Mouse (Mus musculus) heart, embryonic 13.5 days (tissue): ENCODE results near the gene Ttll7. TPM values are rescaled to one million over a fixed set of nuclear protein-coding genes. Genes with fewer than 3 reads are reported as not detected.

Experiments used
- ATAC-seq: fragments of 200-750 bp; cut with Nextera tagmentation; 2 replicates; pipeline ENCODE4 v1.8.0; 2017; ENCODE audit warnings: moderate TSS enrichment; ENCODE audit not compliant: insufficient number of reproducible peaks, low FRiP score, low TSS enrichment; ENCODE audit errors: extremely low read depth
- H3K27ac ChIP-seq: fragments of 300-500 bp; sonication (generic); replicated peaks from 2 replicates; pipeline ENCODE4 v1.5.1; 2015; ENCODE audit warnings: moderate library complexity, mild to moderate bottlenecking, inconsistent platforms
- H3K27me3 ChIP-seq: fragments of 300-500 bp; sonication (generic); replicated peaks from 2 replicates; pipeline ENCODE4 v1.6.1; 2015; ENCODE audit warnings: mild to moderate bottlenecking, inconsistent platforms
- H3K36me3 ChIP-seq: fragments of 300-500 bp; sonication (generic); 2 replicates; pipeline ENCODE4 v1.6.1; 2015; ENCODE audit warnings: mild to moderate bottlenecking, inconsistent platforms
- H3K4me1 ChIP-seq: fragments of 300-500 bp; sonication (generic); 2 replicates; pipeline ENCODE4 v1.6.1; 2015; ENCODE audit warnings: inconsistent platforms
- H3K4me2 ChIP-seq: fragments of 300-500 bp; sonication (generic); 2 replicates; pipeline ENCODE4 v1.6.1; 2015; ENCODE audit warnings: inconsistent platforms, mild to moderate bottlenecking, moderate library complexity
- H3K4me3 ChIP-seq: fragments of 300-500 bp; sonication (generic); 2 replicates; pipeline ENCODE4 v1.5.1; 2015; ENCODE audit warnings: moderate library complexity, mild to moderate bottlenecking, inconsistent platforms
- H3K9ac ChIP-seq: fragments of 300-500 bp; sonication (generic); 2 replicates; pipeline ENCODE4 v1.6.1; 2015; ENCODE audit warnings: inconsistent platforms, mild to moderate bottlenecking, moderate library complexity
- H3K9me3 ChIP-seq: fragments of 300-500 bp; sonication (generic); 2 replicates; pipeline ENCODE4 v1.6.1; 2016; ENCODE audit warnings: inconsistent platforms
- WGBS: fragments of 180-500 bp; shearing (Covaris S2); methylation state at CpG from one replicate; pipeline ENCODE4 v1.1.7; 2015; ENCODE audit warnings: mixed read lengths; 5-methylcytosine and 5-hydroxymethylcytosine counted together
- polyA plus RNA-seq: library from polyadenylated mRNA; unstranded; fragments of >200 nt; fragmentation: Nextera tagmentation; extraction: Ambion mirVana; gene quantifications from 2 replicates; pipeline ENCODE4 v1.2.1, GENCODE M21; 2015

Ttll7 gene
- 1.5 and 1.9 TPM in 2 replicates for polyA plus RNA-seq

DNA sequence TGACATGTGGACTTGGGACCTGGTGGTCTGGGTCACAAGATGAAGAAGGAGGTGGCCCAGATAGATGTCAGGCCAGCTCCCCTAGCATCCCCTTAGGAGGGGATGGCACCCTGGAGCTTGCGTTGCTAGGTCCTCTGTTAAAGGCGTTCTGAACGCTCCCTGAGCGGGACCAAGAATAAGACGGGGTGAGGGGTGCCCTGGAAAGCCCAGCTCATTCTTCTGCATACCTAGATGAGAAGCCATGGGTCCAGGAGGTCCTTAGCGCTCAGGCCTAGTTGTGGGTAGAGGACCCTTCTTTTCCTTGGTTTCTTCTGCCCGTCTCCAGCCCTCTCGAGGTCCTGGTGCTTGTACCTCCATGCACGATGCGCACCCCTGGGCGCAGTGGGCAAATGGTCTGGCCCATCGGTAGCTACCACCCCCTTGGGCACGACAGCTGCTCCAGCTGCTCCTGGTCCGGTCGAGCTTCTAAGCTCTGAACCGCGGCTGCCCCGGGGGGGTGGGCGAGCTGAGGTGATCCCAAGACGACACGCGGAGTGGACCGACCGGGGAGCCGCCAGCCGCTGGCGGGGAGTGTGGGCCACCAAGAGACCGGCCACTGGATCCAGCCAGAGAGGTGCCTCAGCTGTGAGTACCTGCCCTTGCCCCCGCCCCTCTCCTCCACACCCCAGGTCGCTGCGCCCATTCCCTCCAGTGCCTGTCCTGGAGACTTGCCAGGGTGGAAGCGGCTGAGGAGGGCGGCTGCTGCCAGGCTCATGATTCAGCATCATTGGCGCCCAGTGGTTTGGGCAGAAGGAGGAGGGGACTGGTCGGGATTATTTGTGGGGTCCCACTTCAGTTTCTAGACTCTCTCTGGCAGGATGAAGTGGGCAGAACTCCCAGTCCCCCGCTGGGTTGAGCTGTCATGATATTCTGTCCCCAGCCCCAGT lies at the start of gene Ttll7:
Ttll7 (plus strand) TSS at position 402 of the 926 bp plus-strand sequence.
- peak within 1 kb of the TSS; percentile 49; the same call in 1 of the 2 replicates for H3K27ac ChIP-seq
- H3K4me1 ChIP-seq = peaks cover 10% of the 10 kb centered on the region
- WGBS = under 1% methylated on average over 36 of the region's 36 CpGs

DNA sequence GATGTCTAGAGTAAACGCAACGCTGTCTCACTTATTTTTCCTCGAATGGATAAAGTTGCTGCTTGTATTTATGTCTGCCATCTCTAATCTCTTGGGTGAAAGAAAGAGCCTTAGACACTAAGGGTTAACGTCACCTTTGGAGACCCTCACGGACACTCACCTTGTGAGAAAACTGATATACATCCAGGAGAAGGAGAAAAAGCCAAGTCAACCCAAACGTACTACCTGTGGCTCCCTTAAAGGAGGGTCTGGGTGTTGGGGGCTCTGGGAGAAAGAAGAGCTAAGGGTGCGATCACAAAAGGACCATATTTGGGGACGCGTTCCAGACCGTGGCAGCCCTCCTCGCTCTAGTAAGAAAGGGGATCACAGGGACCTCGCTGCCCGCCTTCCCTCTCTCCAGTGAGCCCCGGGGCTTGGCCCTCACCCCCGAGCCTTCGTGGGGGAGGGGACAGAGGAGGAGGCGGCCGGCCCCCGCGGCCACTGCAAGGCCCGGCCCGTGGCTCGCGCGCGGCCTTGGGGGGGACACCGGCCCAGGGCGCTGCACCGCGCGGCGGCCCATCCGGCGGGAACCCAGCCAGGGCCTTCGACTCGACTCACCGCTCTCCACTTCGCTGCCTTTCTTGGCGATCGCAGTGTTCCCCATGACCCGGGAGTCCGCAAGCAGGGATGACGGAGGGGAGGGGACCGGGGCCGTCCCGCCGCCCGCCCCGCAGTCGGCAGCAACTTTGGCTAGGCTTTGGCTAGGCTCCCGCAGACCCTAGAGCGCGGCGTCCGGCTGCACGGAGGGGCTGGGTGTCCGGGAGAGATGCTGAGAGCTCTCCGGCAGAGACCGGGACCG lies 39.9 kb upstream of the Ttll7 start:
- under 1% methylated on average over 56 of the region's 60 CpGs for WGBS
- ATAC-seq = peak; percentile 51; the same call in 1 of the 2 replicates
- Histone ChIP-seq H3K9ac (peak overlapping the region; percentile 97), H3K4me3 (peak overlapping the region; percentile 99), H3K27me3 (no peaks in the 10 kb centered on the region), H3K4me1 (peaks cover 21% of the 10 kb centered on the region), H3K4me2 (peak overlapping the region; percentile 89), H3K36me3 (peaks cover 4% of the 10 kb centered on the region), H3K9me3 (no peaks in the 10 kb centered on the region), H3K27ac (peak overlapping the region; percentile 92)

More for the DNA sequence above, at the start of gene Ttll7:
- Histone ChIP-seq H3K4me3 (peak within 1 kb of the TSS; percentile 73), H3K4me2 (peak within 1 kb of the TSS; percentile 90), H3K9me3 (no peaks in the 10 kb centered on the region), H3K9ac (peak within 1 kb of the TSS; percentile 83), H3K36me3 (no peaks in the 10 kb centered on the region), H3K27me3 (0 out of 2 replicates have a peak, but pooled peaks cover 2% of the 10 kb centered on the region)
- peak; percentile 73; the same call in 1 of the 2 replicates for ATAC-seq

DNA sequence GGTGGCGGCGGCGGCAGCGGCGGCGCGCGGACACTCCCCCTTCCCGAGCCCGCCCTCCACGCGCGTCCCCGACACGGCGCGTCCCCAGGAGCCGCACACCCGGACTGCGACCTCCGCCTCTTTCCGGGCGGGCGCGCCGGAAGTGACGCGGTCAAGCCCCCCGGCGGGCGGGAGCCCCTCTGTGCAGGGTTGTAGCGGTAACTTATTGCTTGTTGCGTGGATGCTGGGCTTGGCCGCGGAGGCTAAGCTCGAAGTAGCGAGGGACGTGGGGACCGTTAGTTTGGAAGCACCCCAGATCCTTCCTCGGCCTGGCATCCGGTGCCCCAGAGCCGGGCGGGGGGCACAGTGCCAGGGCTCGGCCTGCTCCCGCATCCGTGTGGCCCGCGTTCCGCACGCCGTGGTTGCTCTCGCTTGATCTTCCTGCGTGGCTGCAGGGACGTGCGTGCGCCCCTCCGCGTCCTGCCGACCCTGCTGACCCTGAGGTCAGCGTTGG lies 39.2 kb upstream of the Ttll7 start, which contains the start of gene Prkacb:
Prkacb (minus strand) TSS at position 90 of the 493 bp plus-strand sequence.
- peak; percentile 81 for ATAC-seq
- H3K27me3 ChIP-seq = no peaks in the 10 kb centered on the region
- under 1% methylated on average over 52 of the region's 60 CpGs for WGBS
- H3K9me3 ChIP-seq = no peaks in the 10 kb centered on the region
- peaks cover 21% of the 10 kb centered on the region for H3K4me1 ChIP-seq
- H3K27ac ChIP-seq = peak within 1 kb of the TSS; percentile 92
- peaks cover 4% of the 10 kb centered on the region for H3K36me3 ChIP-seq
- peak within 1 kb of the TSS; percentile 97 for H3K9ac ChIP-seq
- H3K4me2 ChIP-seq = peak within 1 kb of the TSS; percentile 89
- peak within 1 kb of the TSS; percentile 99 for H3K4me3 ChIP-seq

DNA sequence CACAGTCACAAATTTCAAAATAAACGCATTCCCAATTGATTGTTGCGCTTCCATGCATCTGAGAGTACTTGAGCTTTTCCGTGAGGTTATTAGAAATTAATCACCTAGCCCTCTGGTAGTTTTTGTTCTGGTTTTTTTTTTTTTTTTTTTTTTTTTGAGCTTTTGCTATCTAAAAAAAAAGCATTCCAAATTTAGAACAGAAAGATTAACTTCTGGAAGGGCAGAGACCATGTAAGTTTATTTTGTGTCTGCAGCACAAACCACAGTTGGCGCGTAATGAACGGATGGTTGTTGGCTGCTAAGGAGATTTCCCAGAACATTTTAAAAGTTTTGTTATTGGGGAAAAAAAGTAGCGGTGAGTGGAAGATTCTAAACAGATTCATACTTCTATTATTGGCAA lies 38.5 kb upstream of the Ttll7 start:
- Histone ChIP-seq H3K4me3 (peak overlapping the region; percentile 99), H3K27ac (peak overlapping the region; percentile 92; the same call in 1 of the 2 replicates), H3K27me3 (no peaks in the 10 kb centered on the region), H3K36me3 (peaks cover 4% of the 10 kb centered on the region), H3K4me1 (peaks cover 21% of the 10 kb centered on the region), H3K9ac (peak overlapping the region; percentile 97), H3K4me2 (peak overlapping the region; percentile 89), H3K9me3 (no peaks in the 10 kb centered on the region)
- WGBS = 52% methylated on average over 7 of the region's 7 CpGs
- no peak for ATAC-seq

DNA sequence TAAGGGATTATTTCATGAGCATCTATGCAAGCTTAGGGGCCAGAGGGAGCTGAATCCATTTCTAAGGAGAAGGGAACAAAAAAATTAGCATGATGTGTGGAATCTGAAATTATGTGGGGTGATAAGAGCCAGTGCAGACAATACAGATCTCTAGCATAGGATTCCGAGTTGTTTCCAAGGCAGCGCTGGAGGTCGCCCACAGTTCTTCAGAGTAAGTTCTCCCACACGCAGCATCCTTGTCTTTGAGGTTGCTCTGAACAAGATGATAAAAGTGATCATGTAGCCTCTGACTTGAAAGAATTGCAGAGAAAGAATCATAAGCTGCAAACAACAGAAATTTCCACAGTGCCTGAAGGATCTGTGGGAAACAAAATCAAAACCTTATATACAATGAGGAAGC lies 31.4 kb upstream of the Ttll7 start:
- no peak for ATAC-seq
- Histone ChIP-seq H3K4me1 (no peaks in the 10 kb centered on the region), H3K4me2 (no peak overlapping the region), H3K9ac (no peak overlapping the region), H3K27ac (no peak overlapping the region), H3K36me3 (no peaks in the 10 kb centered on the region), H3K9me3 (no peaks in the 10 kb centered on the region), H3K27me3 (no peaks in the 10 kb centered on the region; the same call in 1 of the 2 replicates), H3K4me3 (no peak overlapping the region)
- WGBS = 81% methylated on average over 4 of the region's 4 CpGs

DNA sequence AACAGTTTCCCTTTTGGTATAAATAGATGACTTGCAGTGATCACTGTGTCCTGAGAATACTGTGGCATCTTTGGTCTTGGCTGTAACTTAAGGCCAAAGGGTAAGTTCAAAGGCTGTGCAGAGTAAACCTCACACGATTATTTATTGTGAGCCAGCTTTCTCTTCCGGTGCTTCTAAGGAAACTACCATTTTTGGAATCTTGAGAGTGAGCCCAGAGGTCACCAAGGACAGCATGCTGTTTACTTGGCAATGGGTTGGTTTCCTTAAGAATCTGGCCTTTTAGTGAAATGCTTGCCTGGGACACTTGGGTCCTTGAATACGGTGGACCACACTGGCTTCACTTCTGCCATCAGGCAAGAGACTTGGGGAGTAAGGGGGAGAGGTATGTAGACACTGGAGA lies 9.4 kb upstream of the Ttll7 start:
- H3K27ac ChIP-seq = no peak overlapping the region
- H3K27me3 ChIP-seq = no peaks in the 10 kb centered on the region
- no peak overlapping the region for H3K4me2 ChIP-seq
- H3K4me1 ChIP-seq = no peaks in the 10 kb centered on the region
- no peaks in the 10 kb centered on the region for H3K36me3 ChIP-seq
- no peak overlapping the region for H3K9ac ChIP-seq
- WGBS = 55% methylated on average over 3 of the region's 3 CpGs
- no peaks in the 10 kb centered on the region for H3K9me3 ChIP-seq
- ATAC-seq = no peak
- H3K4me3 ChIP-seq = no peak overlapping the region

DNA sequence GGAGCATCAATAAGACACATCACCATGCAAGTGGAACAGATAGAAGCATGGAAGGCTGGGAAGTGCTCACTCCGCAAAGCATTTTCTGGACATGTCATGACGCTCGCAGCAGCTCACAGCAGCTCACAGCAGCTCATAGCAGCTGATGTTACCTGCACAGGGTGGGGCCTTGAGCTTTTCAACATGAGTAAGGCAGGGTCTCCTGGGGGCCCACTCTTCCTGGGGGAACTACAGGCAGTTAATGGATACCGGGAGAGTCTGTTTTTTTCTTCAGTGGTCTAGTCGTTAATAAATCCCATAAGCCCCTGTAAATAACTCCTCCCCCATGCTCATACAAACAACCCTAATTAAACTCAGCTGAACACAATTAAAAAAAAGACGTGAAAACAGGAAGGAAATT lies 8.7 kb upstream of the Ttll7 start:
- Histone ChIP-seq H3K36me3 (no peaks in the 10 kb centered on the region), H3K4me1 (no peaks in the 10 kb centered on the region), H3K4me3 (no peak overlapping the region), H3K27ac (no peak overlapping the region), H3K4me2 (no peak overlapping the region), H3K27me3 (no peaks in the 10 kb centered on the region), H3K9me3 (no peaks in the 10 kb centered on the region), H3K9ac (no peak overlapping the region)
- no peak for ATAC-seq
- 72% methylated on average over 6 of the region's 6 CpGs for WGBS

DNA sequence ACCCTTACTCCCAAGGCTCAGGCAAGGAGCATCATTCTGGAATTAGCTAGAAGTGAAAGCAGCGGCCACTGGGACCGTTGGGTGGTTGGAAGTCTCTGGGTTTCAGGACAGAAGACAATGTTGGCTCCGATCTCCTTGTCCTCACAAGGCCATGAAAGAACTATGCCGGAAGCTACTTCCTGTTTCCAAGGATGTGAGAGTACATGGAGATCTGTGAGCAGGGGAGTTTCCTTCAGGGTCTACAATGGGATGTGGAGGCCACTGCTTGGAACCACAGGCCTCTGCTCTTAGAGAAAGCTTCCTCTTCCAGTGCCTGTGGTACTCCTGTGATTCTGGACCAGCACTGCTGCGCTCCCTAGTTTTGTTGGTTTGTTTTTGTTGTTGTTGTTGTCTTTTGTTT lies 5.9 kb upstream of the Ttll7 start:
- 82% methylated on average over 5 of the region's 5 CpGs for WGBS
- Histone ChIP-seq H3K9ac (no peak overlapping the region), H3K4me2 (no peak overlapping the region), H3K9me3 (no peaks in the 10 kb centered on the region), H3K27ac (no peak overlapping the region), H3K36me3 (no peaks in the 10 kb centered on the region), H3K4me1 (no peaks in the 10 kb centered on the region), H3K27me3 (0 out of 2 replicates have a peak, but pooled peaks cover 2% of the 10 kb centered on the region), H3K4me3 (no peak overlapping the region)
- ATAC-seq = no peak

DNA sequence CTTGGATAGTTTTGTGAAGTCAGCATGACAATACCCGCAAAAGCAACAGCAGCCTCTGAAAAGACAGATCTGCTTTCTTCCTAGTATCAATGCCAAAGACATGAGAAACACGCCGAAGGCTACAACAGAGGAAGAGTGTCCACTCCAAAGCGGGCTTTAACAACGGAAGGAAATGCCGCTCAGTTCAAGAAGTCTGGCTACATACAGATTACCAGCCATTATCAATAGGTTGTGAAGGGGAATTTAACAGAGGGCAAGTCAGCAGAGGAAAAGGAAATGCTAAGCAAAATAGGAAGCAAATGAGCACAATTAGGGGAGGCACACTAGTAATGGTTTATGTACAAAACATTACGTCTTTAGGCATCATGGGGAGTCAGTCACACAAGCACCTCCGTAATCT lies 4.1 kb upstream of the Ttll7 start:
- no peaks in the 10 kb centered on the region for H3K36me3 ChIP-seq
- H3K9me3 ChIP-seq = no peaks in the 10 kb centered on the region
- WGBS = 68% methylated on average over 8 of the region's 8 CpGs
- no peak overlapping the region for H3K4me2 ChIP-seq
- ATAC-seq = no peak
- H3K4me3 ChIP-seq = no peak overlapping the region
- H3K27ac ChIP-seq = 0 out of 2 replicates have a peak overlapping the region, but pooled peaks have one; percentile 29
- H3K9ac ChIP-seq = no peak overlapping the region
- 0 out of 2 replicates have a peak, but pooled peaks cover 2% of the 10 kb centered on the region for H3K27me3 ChIP-seq
- peaks cover 10% of the 10 kb centered on the region for H3K4me1 ChIP-seq

DNA sequence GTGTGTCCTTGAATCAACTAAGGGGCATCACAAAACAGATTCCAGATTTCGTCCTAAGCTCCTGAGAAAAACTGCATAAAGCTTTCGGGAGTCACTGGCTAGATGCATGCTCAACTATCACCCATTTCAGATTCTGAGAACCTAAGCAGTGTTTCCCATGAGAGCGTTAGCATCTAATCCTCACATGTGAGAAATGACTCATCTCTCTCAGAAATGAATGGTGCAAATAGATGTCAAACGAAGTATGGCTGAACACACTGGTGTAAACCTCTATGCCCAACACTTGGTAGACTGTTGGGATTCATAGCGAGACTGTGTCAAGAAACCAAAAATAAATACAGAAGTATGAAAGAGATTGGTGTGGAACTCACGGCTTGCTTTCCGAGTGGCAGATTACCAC lies 2.8 kb upstream of the Ttll7 start:
- no peak overlapping the region for H3K27ac ChIP-seq
- no peak for ATAC-seq
- H3K27me3 ChIP-seq = 0 out of 2 replicates have a peak, but pooled peaks cover 2% of the 10 kb centered on the region
- H3K9me3 ChIP-seq = no peaks in the 10 kb centered on the region
- 74% methylated on average over 7 of the region's 7 CpGs for WGBS
- peaks cover 10% of the 10 kb centered on the region for H3K4me1 ChIP-seq
- H3K9ac ChIP-seq = no peak overlapping the region
- H3K36me3 ChIP-seq = no peaks in the 10 kb centered on the region
- no peak overlapping the region for H3K4me2 ChIP-seq
- H3K4me3 ChIP-seq = no peak overlapping the region
